Mouse (Mus musculus) heart, adult 8-10 months (tissue): ENCODE measurements around the gene Gm36028. TPM values are rescaled to one million over a fixed set of nuclear protein-coding genes. Genes with fewer than 3 reads are reported as not detected.

Source experiments
- DNase-seq: peaks from one replicate; pipeline ENCODE4 v3.0.0; 2022; ENCODE audit warnings: low spot score
- total RNA-seq, 4 experiments: library from RNA; stranded (reverse); gene quantifications; 2 replicates each; pipeline ENCODE4 v1.2.4; 2022

Gm36028 gene
- total RNA-seq, 4 experiments from 2014 or later = 0.90 to 1.4 (median 1.3) TPM

- no peak for DNase-seq
Measured at GRCm38 (mm10) chr16:37860213-37860612, 733 bp downstream of the Gm36028 start.

- DNase-seq = no peak
Measured at GRCm38 (mm10) chr16:37857495-37857894, 3.5 kb downstream of the Gm36028 start.

- no peak for DNase-seq
Measured at GRCm38 (mm10) chr16:37856327-37856726, 4.6 kb downstream of the Gm36028 start.

- DNase-seq = no peak
Measured at GRCm38 (mm10) chr16:37855583-37855982, 5.4 kb downstream of the Gm36028 start.

GRCm38 (mm10) chr16:37854593-37854992 is 6.4 kb downstream of the Gm36028 start:
- no peak for DNase-seq

- DNase-seq = no peak
Measured at GRCm38 (mm10) chr16:37854054-37854453, 6.9 kb downstream of the Gm36028 start.

GRCm38 (mm10) chr16:37853279-37853678 is 7.7 kb downstream of the Gm36028 start:
- DNase-seq = no peak

GRCm38 (mm10) chr16:37851366-37851765 is 9.6 kb downstream of the Gm36028 start:
- peak; percentile 80 for DNase-seq

GRCm38 (mm10) chr16:37847081-37847480 is 13.9 kb downstream of the Gm36028 start:
- no peak for DNase-seq

- DNase-seq = peak; percentile 41
Measured at GRCm38 (mm10) chr16:37845202-37845925, 15.6 kb downstream of the Gm36028 start.

- DNase-seq = no peak
Measured at GRCm38 (mm10) chr16:37843740-37844139, 17.2 kb downstream of the Gm36028 start.

- DNase-seq = no peak
Measured at GRCm38 (mm10) chr16:37842439-37842838, 18.5 kb downstream of the Gm36028 start.

- DNase-seq = no peak
Measured at GRCm38 (mm10) chr16:37837571-37837970, 23.4 kb downstream of the Gm36028 start.

GRCm38 (mm10) chr16:37831041-37831440 is 29.9 kb downstream of the Gm36028 start:
- no peak for DNase-seq

GRCm38 (mm10) chr16:37826286-37826685 is 34.7 kb downstream of the Gm36028 start:
- DNase-seq = no peak

GRCm38 (mm10) chr16:37824778-37825505 is 36.0 kb downstream of the Gm36028 start:
- DNase-seq = no peak

GRCm38 (mm10) chr16:37823949-37824348 is 37.0 kb downstream of the Gm36028 start:
- no peak for DNase-seq

- no peak for DNase-seq
Measured at GRCm38 (mm10) chr16:37817986-37818385, 43.0 kb downstream of the Gm36028 start.

- DNase-seq = peak; percentile 79
Measured at GRCm38 (mm10) chr16:37814383-37814971, 46.5 kb downstream of the Gm36028 start.

GRCm38 (mm10) chr16:37813691-37814382 is 47.1 kb downstream of the Gm36028 start:
- DNase-seq = no peak

- peak; percentile 59 for DNase-seq
Measured at GRCm38 (mm10) chr16:37812474-37812886, 48.5 kb downstream of the Gm36028 start.

- no peak for DNase-seq
Measured at GRCm38 (mm10) chr16:37811874-37812273, 49.1 kb downstream of the Gm36028 start.
